Mouse (Mus musculus) kidney, adult 9 months (tissue): ENCODE data around the gene Syce2.
"Not testable (repeated sequence)": the region's sequence is repeated elsewhere in the genome, so short reads cannot be mapped to it uniquely, and the experiment has no call there.

Source experiments
- DNase-seq: peaks from one replicate; pipeline ENCODE4 v3.0.0; 2022

Gene Syce2

DNA sequence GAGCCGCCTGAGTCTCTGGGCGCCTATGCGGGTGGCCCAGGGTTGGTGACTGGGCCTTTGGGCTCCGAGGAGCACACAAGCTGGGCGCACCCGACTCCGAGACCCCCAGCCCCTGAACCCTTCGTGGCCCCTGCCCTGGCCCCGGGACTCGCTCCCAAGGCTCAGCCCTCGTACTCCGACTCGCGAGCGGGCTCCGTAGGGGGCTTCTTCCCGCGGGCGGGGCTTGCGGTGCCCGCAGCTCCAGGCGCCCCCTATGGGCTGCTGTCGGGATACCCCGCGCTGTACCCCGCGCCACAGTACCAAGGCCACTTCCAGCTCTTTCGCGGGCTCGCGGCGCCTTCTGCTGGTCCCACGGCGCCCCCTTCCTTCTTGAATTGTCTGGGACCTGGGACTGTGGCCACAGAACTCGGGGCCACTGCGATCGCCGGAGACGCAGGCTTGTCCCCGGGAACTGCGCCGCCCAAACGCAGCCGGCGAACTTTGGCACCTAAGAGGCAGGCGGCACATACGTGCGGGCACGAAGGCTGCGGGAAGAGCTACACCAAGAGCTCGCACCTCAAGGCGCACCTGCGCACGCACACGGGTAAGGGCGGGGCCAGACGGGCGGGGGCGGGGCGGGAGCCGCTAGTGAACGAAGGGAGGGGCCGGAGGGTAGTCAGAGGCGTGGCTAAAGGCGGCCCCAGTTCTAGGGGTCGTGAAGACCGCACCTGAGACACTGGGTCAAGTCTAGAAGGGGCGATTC lies 31.2 kb downstream of the Syce2 start:
- DNase-seq = peak; percentile 97

DNA sequence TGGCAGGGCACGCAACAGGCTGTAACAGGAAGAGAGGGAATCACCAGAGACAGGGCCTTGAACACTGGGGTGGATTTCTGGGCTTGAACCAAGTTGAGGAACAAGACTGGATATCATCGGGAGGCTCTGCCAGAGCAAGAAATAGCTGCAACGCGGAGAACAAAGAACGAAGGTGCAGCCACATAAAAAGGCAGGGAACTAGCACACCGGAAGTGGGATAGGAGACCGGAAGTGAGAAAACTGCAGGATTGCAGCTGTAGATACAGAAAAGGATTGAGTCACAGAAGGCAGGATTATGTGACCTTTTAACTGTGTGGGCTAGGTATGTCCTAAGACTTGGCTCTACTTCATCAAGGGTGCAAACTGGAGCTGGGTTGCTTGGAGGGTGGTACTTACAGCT lies 32.4 kb downstream of the Syce2 start:
- DNase-seq = no peak

DNA sequence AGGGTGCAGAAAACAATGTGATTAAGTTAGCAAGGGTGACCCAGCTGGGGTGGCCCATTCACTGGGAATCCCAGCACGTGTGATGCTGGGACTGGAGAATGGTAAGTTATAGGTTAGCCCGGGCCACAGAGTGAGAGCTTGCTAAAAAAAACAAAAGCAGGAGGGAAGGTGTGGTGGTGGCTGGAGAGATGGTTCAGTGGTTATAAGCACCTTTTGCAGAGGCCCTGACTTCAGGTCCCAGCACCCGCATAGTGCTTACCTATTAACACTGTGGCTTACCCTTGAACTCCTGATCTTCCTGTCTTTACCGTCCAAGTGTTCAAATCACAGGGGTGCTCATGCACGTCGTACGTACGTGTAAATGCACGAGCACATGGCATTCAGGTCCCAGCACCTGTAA lies 35.1 kb downstream of the Syce2 start:
- DNase-seq = no peak

DNA sequence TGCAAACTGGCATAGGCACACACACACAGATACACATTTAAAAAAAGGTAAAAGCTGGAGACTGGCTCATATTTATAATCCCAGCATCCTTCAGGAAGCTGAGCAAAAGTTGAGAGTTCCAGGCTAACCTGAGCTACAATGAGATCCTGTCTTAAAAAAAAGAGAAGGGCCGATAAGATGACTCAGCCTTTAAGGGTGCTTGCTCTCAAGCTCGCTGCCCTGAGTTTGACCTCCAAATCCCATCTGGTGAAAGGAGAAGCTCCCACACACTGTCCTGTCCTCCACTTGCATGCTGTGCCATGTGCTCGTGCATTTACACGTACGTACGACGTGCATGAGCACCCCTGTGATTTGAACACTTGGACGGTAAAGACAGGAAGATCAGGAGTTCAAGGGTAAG lies 35.6 kb downstream of the Syce2 start:
- no peak for DNase-seq

DNA sequence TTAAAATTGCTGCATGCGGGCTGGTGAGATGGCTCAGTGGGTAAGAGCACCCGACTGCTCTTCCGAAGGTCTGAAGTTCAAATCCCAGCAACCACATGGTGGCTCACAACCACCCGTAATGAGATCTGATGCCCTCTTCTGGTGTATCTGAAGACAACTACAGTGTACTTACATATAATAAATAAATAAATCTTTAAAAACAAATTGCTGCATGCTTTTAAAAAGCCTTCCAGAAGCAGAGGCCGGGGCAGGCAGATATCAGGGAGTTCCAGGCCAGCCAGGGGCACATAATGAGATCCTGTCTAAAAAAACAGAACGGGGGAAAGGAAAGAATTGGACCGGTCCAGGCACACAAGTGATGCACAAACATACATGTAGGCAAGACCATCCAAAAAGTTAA lies 36.1 kb downstream of the Syce2 start:
- DNase-seq = not testable (repeated sequence)

DNA sequence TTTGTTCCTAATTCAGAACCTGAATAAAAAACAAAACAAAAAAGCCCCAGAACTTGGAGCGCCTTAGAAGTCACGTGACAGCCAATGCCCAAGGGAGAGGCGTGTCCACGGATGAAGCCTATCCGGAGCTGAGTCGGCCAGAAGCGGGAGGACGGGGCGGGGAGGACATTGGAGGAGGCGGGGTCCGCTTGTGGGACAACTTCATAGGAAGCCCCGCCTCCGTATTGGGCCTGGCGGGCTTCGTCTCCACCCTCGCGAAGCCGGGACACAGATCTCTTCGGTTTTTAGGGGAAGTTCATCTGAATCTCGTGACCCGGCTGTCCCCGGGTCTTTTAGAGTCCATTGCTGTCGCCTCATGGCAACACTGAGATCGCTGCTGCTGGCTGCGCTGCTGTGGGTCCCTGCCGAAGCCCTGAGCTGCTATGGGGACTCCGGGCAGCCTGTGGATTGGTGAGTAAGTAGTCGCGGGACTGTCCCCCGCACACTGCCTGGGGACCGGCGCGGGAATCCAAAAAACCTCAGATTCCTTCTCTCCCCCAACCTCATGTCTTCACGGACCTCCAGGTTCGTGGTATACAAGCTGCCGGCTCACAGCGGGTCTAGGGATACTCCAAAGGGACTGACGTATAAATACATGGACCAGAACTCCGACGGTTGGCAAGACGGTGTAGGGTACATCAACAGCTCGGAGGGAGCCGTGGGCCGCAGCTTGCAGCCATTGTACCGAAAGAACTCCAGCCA lies 36.7 kb downstream of the Syce2 start, which contains the start of gene Dnase2a:
Dnase2a (plus strand) TSS at position 140 of the 741 bp plus-strand sequence.
- peak; percentile 98 for DNase-seq

DNA sequence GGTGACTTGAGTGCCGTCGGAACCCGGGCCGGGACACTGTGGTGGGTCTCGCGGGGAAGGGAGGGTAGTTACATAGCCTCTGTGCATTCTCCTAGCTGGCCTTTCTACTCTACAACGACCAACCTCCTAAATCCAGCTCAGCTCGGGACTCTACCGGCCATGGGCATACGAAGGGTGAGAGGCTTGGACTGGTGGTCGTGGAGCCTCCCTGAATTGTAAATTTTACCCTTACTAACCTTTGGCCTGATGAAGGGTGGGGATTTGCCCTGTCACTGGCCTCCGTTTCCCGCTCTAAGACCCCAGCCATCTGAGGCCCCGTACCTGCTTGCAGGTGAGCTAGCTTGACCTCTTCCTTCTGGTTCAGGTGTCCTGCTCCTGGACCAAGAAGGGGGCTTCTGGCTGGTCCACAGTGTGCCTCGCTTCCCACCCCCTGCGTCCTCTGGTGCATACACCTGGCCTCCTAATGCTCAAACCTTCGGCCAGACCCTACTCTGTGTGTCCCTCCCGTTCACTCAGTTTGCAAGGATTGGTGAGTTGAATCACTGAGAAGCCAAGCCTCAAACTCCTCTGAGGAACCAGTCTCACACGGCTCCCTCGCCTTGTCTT lies 37.4 kb downstream of the Syce2 start:
- DNase-seq = no peak

DNA sequence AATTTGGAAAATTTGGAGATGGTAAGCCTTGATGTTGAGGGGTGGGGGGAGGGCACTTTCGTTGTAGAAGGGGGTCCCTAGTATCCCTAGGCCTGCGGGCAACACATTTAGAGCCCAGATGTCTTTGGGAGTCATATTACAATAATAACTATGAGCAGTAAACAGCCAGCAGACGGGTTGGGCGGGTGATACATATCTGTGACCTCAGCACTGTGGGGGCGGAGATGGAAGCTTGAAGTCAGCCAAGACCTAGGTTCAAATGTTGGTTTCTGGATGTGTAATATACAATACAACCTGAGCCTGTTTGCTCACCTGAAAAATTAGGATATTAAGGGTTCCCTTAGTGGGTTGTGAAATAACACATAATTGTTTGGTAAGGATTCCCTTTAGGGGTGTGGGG lies 38.0 kb downstream of the Syce2 start:
- no peak for DNase-seq

DNA sequence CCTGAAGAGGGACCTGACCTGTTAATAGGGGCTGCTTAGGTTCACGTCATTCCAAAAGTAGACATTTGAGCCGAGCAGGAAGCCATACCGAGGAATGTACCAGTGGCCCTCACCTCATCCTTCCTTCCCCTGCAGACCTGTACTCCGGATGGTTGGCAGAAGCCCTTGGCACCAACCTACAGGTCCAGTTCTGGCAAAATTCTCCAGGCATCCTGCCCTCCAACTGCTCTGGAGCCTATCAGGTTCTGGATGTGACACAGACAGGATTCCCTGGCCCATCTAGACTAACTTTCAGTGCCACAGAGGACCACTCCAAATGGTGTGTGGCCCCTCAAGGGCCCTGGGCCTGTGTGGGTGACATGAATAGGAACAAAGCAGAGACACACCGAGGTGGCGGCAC lies 38.6 kb downstream of the Syce2 start:
- no peak for DNase-seq

DNA sequence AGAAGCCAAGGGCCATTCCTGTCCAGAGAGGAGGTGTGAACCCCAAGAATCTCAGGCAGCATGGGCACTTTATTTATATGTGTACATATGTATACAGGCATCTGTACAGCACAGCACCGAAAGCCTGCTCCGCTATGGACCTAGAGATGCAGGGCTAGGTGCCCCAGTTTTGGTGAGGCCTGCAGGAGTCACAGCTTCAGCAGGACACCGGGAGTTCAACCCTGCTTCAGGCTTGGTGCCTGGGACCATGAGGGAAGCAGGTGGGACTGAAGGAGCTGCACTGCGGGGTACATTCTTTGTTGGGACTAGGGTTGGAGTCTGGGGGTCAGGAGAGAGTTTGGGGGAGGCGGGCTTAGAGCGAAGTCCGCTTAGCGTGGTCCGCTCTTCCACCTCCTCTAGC lies 39.9 kb downstream of the Syce2 start:
- no peak for DNase-seq

DNA sequence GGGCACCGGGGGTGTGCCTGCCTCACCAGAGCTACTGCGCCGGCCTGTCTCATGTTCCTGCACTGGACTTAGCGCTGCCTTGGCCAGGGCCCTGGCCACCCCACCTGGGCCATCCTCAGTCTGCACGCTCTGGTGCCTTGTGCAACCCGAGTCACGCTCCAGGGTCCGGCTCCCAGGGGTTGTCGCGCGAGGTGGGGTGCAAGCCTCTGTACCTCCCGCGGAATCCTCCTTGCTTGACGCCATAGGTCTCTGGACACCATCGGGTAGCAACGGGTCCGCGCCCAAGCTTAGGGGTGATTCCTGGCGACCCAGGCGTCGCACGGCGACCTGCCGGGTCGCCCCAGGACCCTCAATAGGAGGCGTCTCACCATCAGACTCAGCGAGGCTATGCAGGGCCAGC lies 40.5 kb downstream of the Syce2 start:
- DNase-seq = no peak

DNA sequence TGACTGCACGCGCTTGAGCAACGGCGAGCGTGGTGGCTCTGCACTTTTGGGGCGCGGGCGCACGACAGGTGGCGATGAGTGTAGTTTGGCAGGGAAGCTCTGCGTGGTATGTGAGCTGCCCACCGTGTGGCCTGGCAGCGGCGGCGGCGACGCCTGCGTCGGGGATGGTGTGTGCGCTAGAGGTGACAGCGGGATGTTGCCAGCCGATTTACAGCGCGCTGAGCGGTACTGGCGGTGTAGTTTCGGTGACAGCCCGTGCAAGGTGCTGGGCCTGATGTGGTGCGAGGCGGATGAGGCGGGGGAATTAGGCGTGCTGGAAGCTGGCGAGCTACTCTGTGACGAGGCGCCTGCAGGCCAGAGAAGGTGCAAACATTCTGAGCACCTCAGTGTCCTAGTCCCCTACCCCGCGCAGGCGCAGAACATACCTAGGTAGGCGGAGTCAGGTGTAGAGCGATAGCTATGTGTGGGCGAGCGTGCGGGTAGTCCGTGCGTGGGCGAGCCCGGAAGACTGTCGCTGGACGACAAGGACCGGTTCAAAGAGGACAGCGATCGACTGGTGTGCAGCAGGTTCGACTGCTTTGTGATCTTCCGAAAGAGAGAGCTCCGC lies 41.1 kb downstream of the Syce2 start:
- DNase-seq = peak; percentile 79

DNA sequence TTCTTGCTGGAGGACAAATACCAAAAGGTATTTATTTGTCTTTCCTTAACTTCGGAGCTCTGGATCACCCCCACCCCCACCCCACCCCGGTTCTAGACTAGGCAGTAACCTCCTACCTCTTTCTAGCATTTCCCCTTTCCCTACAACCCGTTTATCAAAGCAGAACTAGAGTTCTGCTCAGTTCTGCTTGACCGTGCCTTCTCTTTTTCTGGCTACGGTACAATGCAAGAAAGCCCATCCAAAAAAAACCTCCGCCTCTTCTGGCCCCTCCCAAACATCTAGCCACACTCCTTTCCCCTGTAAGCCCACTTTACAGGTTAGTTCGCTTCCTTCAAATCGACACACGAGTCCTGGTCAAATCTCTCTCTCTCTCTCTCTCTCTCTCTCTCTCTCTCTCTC lies 41.6 kb downstream of the Syce2 start:
- no peak for DNase-seq

DNA sequence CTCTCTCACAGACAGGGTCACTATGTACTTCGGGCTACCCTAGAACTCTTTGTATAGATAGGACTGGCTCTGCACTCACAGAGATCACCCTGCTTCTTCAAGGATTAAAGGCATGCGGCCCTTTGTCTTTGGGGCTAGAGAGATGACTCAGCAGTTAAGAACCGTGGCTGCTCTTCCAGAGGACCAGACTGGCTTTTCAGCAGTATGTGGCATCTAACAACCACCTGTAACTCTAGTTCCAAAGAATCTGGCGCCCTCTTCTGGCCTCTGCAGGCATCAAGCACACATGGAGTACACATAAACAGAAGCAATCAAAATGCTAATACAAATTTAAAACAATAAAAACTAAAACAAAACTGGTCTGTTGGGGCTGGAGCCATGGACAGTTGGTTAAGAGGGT lies 42.0 kb downstream of the Syce2 start:
- peak; percentile 51 for DNase-seq

DNA sequence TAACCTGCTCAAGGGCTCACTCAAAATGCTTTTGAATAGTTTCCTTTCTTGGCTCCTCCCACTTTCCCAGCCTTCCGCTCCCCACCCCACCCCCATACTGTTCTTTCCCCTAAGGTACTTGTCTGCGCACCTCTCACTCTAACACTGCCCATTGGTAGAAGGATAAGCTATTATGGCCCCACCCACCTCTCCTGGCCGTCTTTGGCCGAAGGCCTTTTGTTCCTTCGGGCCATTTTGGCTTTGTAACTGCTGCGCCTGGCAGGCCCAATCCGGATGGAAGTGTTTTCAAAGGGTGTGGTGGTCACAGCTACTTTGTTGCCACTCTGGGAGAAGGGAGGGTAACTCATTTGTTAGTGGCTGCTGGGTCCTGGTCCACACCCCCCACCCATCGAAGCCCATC lies 43.4 kb downstream of the Syce2 start:
- DNase-seq = no peak

DNA sequence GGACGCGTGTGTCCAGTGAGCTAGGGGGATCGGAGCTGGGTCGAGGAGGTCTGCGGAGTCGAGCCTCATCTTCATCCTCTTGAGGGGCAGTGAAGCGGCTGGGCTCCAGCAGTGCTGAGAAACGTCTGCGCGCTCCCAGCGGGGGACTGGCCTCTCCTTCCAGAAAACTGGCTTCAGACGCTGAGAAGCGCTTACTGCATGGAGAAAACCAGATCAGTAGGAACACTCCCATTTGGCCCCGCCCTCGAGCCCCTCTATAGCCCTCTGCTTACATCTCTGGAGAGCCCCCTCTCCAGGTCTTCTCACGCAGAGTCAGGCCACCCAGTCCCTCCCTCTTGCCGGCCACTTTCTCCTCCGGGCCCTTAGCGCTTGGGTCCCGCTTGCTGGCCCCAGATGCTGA lies 45.9 kb downstream of the Syce2 start:
- no peak for DNase-seq

DNA sequence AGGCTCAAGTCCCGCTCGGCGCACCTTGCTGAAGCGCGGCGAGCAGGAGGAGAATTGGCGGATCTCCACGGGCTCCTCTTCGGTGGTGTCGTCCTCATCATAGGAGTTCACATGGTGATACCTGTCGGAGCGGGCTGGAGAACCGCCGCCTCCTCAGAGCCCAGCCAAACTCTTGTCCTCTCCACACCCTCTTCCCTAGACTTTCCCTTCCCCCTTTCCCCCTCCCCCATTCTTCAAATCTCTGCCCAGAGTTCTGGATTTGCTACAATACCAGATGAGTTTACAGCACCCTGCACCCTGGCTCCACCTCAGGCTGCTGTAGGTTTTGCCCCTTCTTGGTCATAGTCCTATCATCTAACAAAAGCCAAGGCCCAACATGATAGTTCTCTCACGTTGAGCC lies 46.7 kb downstream of the Syce2 start:
- DNase-seq = no peak

DNA sequence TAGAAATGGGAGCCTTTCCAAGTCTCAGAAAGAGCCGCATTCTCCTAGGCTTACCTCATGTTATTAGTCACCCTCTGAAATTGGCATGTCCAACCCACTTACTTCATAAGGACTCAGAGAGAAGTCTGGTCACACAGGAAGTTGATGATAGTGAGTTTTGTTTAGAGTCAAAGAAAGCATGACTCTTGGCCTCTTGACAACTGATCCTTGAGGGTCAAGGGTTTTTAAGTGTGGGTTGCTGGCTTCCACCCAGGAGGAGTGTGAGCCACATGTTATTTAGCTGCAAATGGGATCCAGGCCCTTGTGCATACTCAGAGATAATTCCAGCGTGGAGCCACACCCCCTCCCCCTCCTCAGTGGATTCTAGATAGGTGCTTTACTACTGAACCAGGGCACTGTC lies 49.7 kb downstream of the Syce2 start:
- no peak for DNase-seq

DNA sequence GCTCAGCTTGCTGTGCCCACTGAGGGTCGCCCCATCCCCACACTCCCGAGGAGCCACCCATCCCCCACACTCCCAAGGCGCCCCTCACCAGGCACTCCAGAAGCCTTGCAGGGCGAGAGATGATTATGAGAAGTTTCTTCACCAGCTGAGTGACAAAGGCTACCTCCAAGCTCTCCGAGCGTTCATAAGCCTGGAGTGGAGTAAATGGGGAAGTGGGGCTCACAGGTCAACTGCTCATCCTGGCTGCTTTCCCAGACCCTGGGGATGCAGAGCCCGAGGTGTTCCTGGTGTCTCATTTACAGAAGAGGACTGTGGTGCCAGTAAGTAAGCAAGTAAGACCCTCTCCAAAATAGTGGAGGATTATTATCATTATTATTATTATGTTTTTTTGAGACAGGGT lies 53.6 kb downstream of the Syce2 start:
- no peak for DNase-seq

DNA sequence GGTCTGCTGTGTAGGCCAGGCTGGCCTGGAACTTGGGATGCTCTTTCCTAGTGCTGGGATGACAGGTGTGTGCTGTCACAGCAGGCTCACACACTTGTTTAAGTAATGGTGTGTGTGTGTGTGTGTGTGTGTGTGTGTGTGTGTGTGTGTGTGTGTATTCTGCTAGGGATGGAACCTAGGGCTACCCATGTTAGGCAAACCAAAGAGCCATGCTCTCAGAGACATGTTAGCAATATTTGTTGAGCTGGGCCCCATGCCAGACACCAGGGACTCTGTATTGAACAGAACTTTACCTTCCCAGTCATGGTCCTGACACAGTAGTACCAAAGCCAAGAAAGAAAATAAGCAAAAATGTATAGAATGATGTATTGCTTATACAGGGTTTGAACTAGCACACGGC lies 55.6 kb downstream of the Syce2 start:
- DNase-seq = no peak

DNA sequence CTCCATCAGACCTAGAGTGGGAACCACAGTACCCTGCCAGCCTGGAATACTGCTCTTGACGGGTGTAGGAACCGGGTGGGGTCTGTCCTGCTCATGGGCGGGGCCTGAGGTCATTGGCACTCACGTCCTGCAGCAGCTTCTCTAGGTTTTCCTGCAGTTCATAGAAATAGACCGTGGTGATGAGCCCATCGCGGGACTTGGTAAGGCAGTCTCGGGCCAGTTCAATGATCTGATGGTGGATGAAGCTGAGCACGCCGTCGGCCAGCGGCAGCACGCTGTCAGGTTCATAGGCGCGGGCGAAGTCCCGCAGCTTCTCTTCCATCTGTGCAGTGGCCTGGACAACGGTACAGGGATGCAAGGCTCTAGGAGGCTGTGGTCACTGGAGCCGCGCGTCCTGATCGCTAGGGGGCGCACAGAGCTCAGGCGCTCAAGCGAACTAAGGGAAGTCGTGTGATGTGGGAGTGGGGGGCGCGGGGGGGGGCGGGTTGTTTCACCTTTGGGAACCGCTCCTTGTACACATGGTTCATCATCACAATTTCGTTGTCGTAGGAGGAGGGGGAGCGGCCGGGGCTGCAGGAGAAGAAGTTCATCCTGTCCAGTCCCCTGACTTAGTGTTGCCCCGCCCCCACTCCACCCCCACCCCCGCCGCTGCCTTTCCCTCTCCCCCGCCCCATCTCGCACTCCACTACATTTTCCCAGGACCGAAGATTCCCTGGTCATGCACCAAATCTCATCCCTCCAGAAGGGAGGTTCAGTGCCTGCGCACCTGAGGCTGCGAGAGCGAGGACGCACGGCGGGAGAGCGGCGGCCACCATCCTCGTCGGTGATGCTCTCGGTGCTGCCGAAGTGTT lies 56.8 kb downstream of the Syce2 start:
- peak; percentile 69 for DNase-seq

DNA sequence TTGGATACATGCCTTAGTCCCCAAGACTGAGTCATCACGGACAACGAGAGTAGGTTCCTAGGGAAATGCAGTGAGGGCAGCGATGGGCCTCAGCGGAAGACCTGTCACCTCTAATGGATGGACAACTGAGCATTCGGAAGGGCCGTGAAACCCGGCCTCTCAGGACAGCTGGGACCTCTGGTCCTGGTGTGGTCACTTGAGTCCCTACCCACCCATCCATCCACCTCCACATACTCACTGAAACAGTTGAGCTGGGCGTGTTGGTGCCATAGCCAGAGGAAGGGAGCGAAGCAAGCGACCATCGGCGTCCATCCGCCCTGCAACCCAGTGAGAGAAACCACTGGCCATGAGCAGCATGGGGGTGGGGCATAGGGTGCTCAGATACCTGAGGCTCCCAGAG lies 58.7 kb downstream of the Syce2 start:
- no peak for DNase-seq
